Mouse (Mus musculus) embryonic fibroblast, embryonic 13.5 days (primary cell): ENCODE data around the gene Dyx1c1. TPM values are rescaled to one million over a fixed set of nuclear protein-coding genes. Genes with fewer than 3 reads are reported as not detected.

ENCODE experiments used
- H3K27ac ChIP-seq: 2 replicates; pipeline ENCODE4 v1.5.1; 2012; ENCODE audit warnings: low read length, control low read depth, inconsistent platforms; ENCODE audit not compliant: insufficient read depth
- H3K4me1 ChIP-seq: 2 replicates; pipeline ENCODE4 v1.6.1; 2011; ENCODE audit warnings: low read length; ENCODE audit not compliant: control insufficient read depth, insufficient read depth
- H3K4me3 ChIP-seq: 2 replicates; pipeline ENCODE4 v1.5.1; 2011; ENCODE audit warnings: mild to moderate bottlenecking, control low read depth, low read length; ENCODE audit not compliant: insufficient read depth
- CTCF ChIP-seq: IDR thresholded peaks from 2 replicates; pipeline ENCODE4 v1.5.1; 2011; ENCODE audit warnings: mild to moderate bottlenecking, control low read depth, low read length, moderate library complexity, borderline replicate concordance; ENCODE audit not compliant: insufficient read depth
- POLR2A ChIP-seq: IDR thresholded peaks from 2 replicates; pipeline ENCODE4 v1.6.1; 2011; ENCODE audit warnings: low read depth, mild to moderate bottlenecking, control low read depth, low read length, moderate library complexity
- polyA plus RNA-seq: library from polyadenylated mRNA; stranded (reverse); fragments of >200 nt; gene quantifications from 2 replicates; pipeline ENCODE4 v1.2.4, GENCODE M21; 2011; ENCODE audit warnings: low read depth; ENCODE audit not compliant: missing spikeins, insufficient read length

The Dyx1c1 gene
- polyA plus RNA-seq, 1 experiment = 0.86 TPM

- Histone ChIP-seq H3K4me1 (no peaks in the 10 kb centered on the region), H3K27ac (no peak overlapping the region), H3K4me3 (no peak overlapping the region)
- TF ChIP-seq POLR2A (no peak), CTCF (no peak)
Measured at GRCm38 (mm10) chr9:72972984-72973383, 14.4 kb downstream of the Dyx1c1 start.

GRCm38 (mm10) chr9:72974734-72975133 lies 16.1 kb downstream of the Dyx1c1 start:
- H3K27ac ChIP-seq = no peak overlapping the region
- TF ChIP-seq POLR2A (no peak), CTCF (no peak)
- no peak overlapping the region for H3K4me3 ChIP-seq
- no peaks in the 10 kb centered on the region for H3K4me1 ChIP-seq

GRCm38 (mm10) chr9:72975242-72975641 lies 16.7 kb downstream of the Dyx1c1 start:
- Histone ChIP-seq H3K4me3 (no peak overlapping the region), H3K27ac (no peak overlapping the region), H3K4me1 (no peaks in the 10 kb centered on the region)
- TF ChIP-seq CTCF = no peak
- TF ChIP-seq POLR2A = no peak

- TF ChIP-seq POLR2A (no peak), CTCF (no peak)
- H3K4me3 ChIP-seq = no peak overlapping the region
- H3K4me1 ChIP-seq = 0 out of 2 replicates have a peak, but pooled peaks cover 3% of the 10 kb centered on the region
- no peak overlapping the region for H3K27ac ChIP-seq
Measured at GRCm38 (mm10) chr9:72983066-72983465, 24.5 kb downstream of the Dyx1c1 start.

GRCm38 (mm10) chr9:72985250-72986220 lies 26.9 kb downstream of the Dyx1c1 start, which contains the start of the genes Ccpg1os and Ccpg1:
Gene Ccpg1os, minus strand, starts transcription at chr9:72985382.
Gene Ccpg1, plus strand, starts transcription at chr9:72985429.
- peak within 1 kb of the TSS; percentile 94 for H3K4me3 ChIP-seq
- H3K4me1 ChIP-seq = 0 out of 2 replicates have a peak, but pooled peaks cover 3% of the 10 kb centered on the region
- TF ChIP-seq CTCF (no peak), POLR2A (peak; percentile 42)
- no peak within 1 kb of the TSS for H3K27ac ChIP-seq

GRCm38 (mm10) chr9:72987703-72988102 lies 29.1 kb downstream of the Dyx1c1 start:
- Histone ChIP-seq H3K4me3 (no peak overlapping the region), H3K4me1 (0 out of 2 replicates have a peak, but pooled peaks cover 3% of the 10 kb centered on the region), H3K27ac (no peak overlapping the region)
- TF ChIP-seq POLR2A (no peak), CTCF (no peak)

- no peak overlapping the region for H3K27ac ChIP-seq
- no peak for TF ChIP-seq CTCF
- no peak for TF ChIP-seq POLR2A
- no peak overlapping the region for H3K4me3 ChIP-seq
- 0 out of 2 replicates have a peak, but pooled peaks cover 3% of the 10 kb centered on the region for H3K4me1 ChIP-seq
Measured at GRCm38 (mm10) chr9:72988706-72989105, 30.1 kb downstream of the Dyx1c1 start.

GRCm38 (mm10) chr9:72991420-72991819 lies 32.8 kb downstream of the Dyx1c1 start:
- no peak overlapping the region for H3K4me3 ChIP-seq
- no peak overlapping the region for H3K27ac ChIP-seq
- TF ChIP-seq CTCF (no peak), POLR2A (no peak)
- H3K4me1 ChIP-seq = no peaks in the 10 kb centered on the region

GRCm38 (mm10) chr9:72992576-72992975 lies 34.0 kb downstream of the Dyx1c1 start:
- H3K27ac ChIP-seq = no peak overlapping the region
- H3K4me1 ChIP-seq = no peaks in the 10 kb centered on the region
- TF ChIP-seq CTCF (no peak), POLR2A (no peak)
- H3K4me3 ChIP-seq = no peak overlapping the region

- TF ChIP-seq CTCF = no peak
- TF ChIP-seq POLR2A = no peak
- no peak overlapping the region for H3K27ac ChIP-seq
- H3K4me1 ChIP-seq = no peaks in the 10 kb centered on the region
- no peak overlapping the region for H3K4me3 ChIP-seq
Measured at GRCm38 (mm10) chr9:72996167-72996566, 37.6 kb downstream of the Dyx1c1 start.

GRCm38 (mm10) chr9:72996806-72997205 lies 38.2 kb downstream of the Dyx1c1 start:
- TF ChIP-seq POLR2A (no peak), CTCF (no peak)
- H3K4me3 ChIP-seq = no peak overlapping the region
- H3K27ac ChIP-seq = no peak overlapping the region
- no peaks in the 10 kb centered on the region for H3K4me1 ChIP-seq
